Mouse (Mus musculus) layer of hippocampus, postnatal 25 days (tissue): ENCODE results near the gene Olfr763. TPM values are rescaled to one million over a fixed set of nuclear protein-coding genes. Genes with fewer than 3 reads are reported as not detected.
"Not testable (repeated sequence)": the region's sequence is repeated elsewhere in the genome, so short reads cannot be mapped to it uniquely, and the experiment has no call there.

Experiments used
- DNase-seq, 2 experiments: peaks; one replicate each; pipeline ENCODE4 v3.0.0; 2022; ENCODE audit warnings: mixed read lengths in 2 of 2, low spot score in 1 of 2; ENCODE audit errors: extremely low spot score in 1 of 2
- total RNA-seq, 2 experiments: library from RNA; stranded (reverse); gene quantifications; 2 replicates each; pipeline ENCODE4 v1.2.3; 2021

The Olfr763 gene
- total RNA-seq: not detected

DNA sequence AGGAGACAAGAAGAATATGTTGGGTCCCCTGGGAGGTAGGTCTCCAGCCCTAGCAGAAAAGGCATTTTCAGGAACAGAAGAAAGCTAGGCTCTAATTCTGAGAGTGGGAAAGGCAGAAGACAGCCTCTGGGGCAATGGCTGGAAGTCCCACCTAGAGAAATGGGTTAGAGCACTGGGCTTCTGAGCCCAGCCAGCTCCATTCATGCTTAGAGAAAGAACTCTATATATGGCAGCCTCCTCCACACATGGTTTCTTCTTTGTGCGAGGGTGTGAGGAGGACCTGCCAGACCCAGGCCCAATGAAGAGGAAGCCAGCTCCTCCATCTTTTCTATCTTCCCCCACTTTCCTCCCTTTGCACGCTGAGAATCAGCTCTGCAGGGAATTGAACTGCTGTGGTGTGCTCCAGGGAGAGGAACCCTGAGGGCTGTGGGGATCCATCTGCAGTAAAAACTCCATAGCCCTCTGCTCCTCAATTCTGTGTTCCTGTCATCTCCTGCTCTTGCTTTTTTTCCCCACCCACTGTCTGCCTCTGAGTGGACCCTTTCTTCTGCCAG is at the start of gene Olfr763:
Gene Olfr763, plus strand, starts transcription at position 504 of the 554 bp plus-strand sequence.
- no peak for DNase-seq

DNA sequence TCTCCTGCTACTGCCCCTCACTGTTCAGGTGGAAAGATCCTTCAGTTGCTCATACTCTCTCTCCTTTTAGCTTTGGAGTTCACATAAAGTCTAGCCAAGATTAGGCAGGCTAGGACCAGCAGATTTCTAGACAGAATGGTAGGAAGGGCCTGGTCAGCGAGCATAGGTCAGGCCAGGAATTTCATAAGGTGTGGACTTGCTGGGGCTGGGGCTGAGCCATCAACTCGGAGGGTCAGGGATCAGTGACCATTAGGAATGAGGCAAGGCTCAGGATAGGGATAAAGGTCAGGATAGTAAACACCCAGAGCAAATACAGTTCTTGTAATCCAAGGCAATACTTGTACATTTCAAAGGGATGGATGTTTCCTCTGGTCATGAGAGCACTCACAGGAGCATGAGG is 45.6 kb upstream of the Olfr763 start:
- no peak for DNase-seq

DNA sequence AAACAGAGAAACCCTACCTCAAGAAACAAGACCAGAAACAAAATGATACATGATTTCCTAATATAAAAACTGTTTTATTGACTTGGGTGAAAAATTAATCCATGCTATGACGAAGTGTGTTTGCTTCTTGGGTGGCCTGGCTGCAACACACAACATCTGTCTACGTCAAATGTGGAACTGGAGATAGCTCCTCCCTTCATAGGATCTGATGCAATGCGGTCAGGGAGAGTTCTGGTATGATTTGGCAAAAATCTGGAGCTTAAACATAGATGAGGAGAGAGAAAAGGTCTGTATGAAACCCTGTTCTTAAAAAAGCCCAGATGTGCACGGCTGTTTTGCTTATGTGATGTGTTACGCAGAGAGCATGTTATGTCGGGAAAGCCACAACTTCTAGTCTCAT is 44.7 kb upstream of the Olfr763 start:
- no peak for DNase-seq

DNA sequence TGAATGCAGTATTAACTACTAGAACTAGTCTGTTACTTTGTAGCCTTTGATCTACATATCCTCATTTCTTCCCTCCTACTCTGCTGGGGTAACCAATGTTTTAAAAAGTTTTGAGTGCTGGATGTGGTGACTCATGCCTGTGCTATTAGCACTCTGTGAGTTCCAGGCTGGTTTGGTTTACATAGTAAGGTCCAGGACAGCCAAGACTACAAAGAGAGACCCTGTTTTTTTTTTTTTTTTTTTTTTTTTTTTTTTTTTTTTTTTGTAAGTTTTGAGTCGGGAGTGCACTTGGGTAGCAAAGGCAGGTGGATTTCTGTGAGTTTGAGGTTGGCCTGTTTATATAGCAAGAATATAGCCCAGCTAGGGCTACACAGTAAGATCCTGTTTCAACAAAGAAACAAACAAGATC is 42.2 kb upstream of the Olfr763 start:
- no peak for DNase-seq

DNA sequence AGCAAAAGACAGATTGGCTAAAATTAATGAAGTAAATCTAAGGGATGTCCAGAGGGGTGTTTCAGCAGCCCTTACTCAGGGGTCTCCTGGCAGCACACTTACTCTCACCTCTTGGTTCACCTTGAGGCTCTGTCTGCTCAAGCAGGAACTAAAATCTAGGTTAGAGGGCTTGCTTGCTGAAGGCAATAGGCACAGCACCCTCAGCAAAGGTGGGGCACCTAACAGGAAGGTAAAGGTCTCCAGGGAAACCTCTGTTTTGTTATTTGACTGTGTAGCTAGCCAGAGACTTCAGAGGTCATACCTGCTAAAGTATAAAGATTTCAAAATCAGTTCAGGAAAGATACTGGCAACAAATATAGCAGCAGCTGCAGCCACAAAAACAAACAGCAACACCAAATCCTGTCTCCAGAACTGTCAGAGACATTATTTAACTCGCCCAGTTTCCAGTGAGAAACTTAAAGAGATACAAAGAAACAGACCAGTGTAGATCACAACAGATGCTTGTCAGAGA is 39.8 kb upstream of the Olfr763 start:
- DNase-seq: no peak

DNA sequence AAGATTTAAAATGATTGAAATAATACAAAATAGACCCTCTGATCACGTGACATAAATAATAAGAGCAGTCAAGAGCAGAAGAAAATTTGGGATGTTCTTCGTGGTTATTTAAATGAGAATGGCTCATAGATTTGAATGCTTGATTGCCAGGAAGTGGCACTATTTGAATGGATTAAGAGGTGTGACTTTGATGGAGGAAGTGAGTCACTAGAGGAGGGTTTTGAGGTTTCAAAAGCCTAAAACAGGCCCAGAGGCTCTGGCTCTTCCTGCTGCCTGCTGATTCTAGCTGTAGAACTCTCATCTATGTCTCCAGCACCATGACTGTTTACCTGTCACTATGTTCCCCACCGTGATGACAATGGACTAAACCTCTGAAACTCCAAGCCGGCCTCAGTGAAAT is 37.8 kb upstream of the Olfr763 start:
- no peak for DNase-seq

DNA sequence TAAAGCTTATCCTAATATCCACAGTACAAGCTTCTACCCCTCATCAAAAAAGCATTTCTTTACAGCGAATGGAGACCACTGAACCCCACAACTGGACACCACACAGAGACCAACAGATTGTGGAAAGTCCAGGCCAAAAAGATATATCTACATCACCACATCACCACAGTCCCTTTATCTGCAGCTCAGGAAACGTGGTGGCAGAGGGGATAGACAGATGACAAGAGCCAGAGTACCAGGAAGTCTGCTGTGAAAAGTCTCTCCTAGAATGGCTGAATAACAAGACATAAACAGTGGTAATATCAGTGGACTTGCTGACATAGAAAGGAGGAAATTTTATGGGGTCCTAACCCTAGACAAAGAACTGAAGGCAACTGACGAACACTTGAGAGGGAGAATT is 34.2 kb upstream of the Olfr763 start:
- no peak for DNase-seq

DNA sequence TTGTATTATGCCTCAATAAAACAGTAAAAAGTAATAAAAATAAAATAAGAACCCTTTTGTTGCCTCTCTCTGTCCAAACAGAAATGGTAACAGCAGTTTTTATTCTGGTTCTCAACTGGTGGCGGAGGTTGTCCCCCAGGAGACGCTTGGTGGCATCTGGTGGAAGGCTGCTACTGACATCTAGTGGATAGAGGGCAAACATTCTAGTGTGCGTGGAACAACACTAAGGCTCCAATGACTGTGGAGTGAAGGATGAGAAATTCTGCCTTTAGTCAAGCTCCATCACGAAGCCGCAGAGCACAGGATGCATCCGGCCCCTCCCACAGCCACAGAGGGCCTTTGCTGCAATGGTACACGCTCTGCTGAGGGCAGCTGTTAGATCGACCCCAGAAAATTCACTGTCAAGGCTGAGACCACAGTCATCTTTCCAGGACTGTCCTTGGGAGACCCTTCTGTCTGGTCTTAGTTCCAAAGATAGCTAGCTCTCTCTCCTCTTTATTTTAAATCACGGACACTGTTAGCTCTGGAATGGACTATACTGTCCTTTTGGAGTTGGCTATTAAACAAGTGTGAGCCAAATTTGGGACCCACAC is 33.0 kb upstream of the Olfr763 start:
- DNase-seq: peak in 1 of 2 experiments; percentile 27

DNA sequence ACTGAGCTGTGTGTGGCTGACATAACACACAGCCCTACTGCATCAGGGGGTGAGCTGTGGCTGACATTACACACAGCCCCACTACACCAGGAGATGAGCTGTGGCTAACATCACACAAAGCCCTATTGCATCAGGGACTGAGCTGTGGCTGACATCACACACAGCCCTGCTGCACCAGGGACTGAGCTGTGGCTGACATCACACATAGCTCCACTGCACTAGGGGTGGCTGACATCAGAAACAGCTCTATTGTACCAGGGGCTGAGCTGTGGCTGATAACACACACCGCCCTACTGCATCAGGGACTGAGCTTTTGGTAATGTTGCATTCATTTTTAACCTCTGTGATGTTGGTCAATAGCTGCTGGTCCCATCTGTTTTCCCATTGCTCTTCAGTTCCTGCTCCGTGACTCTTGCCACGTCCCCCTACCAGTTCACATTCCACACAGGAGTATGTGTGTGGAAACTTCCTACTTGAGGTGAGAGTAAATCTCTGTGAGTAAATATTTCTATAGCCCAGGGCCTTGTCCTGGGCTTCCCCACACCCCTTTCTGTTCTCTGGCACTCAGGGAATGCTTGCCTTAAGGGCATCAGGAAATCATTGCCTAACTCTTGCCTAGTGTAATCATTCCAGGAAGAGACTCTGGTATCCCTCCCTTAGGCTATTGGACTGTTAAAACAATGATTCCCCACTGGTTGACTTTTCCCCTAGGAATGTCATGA is 29.8 kb upstream of the Olfr763 start:
- no peak for DNase-seq

DNA sequence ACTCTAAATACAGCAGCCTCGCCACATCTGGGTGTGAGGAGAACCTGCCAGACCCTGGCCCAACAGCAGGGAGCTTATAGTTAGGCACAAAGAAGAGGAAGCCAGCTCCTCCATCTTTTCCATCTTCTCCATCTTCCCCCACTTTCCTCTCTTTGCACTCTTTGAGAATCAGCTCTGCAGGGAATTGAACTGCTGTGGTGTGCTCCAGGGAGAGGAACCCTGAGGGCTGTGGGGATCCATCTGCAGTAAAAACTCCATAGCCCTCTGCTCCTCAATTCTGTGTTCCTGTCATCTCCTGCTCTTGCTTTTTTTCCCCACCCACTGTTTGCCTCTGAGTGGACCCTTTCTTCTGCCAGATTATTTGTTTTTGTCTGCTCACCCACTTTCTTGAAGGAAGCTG is 21.5 kb upstream of the Olfr763 start, which contains the start of gene Olfr9:
Gene Olfr9, plus strand, starts transcription at position 301 of the 400 bp plus-strand sequence.
- DNase-seq: not testable (repeated sequence)

DNA sequence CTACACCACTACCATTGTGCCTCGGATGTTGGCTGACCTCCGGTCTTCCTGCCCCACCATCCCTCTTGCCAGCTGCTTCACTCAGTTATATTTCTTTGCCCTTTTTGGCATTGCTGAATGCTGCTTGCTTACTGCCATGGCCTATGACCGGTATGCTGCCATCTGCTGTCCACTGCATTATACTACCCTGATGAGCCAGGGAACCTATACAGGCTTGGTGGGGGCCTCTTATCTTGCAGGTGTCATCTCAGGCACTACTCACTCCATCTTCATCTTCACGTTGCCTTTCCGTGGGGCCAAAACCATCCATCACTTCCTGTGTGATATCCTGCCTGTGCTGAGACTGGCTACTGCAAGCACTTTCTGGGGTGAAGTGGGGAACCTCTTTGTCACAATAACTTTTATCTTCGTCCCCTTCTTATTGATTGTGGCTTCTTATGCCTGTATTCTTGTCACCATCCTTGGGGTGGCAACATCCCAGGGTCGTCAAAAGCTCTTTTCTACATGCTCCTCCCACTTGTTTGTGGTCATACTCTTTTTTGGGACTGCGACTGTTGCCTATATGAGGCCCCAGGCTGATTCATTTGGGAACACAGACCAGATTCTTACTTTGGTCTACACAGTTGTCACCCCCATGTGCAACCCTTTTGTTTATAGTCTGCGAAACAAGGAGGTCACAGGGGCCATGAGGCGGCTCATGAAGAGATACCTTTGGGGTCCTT is 20.3 kb upstream of the Olfr763 start:
- not testable (repeated sequence) for DNase-seq

DNA sequence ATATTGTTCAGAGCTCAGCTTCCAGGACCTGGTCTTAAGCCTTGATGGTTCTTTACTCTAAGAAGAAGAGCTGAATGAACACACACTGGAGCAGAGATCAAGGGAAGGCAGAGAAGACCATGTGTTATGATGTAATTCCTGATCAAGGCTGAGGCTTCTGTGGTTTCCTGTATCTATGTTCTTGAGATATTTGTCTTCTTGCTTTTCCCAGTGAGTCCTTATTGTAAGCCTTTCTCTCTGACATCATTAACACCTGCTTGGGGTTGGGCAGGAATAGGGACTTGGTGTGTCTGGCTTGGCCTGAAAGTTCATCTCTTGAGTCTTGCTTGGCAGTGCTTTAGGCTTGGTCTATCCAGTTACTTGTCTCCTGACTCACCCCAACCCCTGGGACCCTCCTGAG is 19.6 kb upstream of the Olfr763 start:
- DNase-seq: no peak

DNA sequence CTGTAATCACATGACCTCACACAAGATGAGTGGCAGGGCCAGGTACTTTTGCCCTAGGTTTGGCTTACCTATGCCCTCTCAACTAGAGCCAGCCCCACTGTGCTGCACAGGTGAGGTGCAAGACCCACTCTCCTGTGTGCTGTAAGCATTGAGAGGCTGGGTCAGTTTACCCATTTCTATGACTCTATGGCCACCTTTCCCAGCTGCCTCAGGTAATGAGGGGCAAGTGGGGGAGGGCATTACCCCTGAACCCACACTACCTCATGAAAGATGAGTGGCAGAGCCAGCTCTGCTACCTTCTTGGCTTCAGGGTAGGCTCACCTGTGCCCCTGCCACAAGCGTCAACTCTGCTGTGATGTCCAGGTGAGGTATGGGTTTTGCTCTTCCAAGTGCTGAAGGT is 14.8 kb upstream of the Olfr763 start:
- DNase-seq: no peak

DNA sequence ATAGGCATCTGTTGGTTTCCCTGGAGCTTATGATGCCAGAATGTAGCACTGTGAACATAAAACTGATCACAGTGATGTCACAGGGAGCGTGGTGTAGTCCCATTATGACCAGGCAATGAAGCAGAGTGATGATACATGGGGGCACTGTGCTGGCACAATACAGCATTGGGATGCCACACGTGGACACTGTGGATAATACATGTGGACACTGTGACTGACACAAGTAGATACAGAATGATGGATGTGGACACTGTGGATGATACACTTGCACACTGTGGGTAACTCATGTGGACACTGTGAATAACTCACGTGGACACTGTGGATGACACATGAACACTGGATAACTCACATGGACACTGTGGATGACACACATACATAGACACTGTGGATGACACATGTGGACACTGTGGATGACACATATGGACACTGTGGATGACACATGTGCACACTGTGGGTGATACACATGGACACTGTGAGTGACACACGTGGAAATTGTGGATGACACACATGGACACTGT is 14.0 kb upstream of the Olfr763 start:
- DNase-seq: no peak

DNA sequence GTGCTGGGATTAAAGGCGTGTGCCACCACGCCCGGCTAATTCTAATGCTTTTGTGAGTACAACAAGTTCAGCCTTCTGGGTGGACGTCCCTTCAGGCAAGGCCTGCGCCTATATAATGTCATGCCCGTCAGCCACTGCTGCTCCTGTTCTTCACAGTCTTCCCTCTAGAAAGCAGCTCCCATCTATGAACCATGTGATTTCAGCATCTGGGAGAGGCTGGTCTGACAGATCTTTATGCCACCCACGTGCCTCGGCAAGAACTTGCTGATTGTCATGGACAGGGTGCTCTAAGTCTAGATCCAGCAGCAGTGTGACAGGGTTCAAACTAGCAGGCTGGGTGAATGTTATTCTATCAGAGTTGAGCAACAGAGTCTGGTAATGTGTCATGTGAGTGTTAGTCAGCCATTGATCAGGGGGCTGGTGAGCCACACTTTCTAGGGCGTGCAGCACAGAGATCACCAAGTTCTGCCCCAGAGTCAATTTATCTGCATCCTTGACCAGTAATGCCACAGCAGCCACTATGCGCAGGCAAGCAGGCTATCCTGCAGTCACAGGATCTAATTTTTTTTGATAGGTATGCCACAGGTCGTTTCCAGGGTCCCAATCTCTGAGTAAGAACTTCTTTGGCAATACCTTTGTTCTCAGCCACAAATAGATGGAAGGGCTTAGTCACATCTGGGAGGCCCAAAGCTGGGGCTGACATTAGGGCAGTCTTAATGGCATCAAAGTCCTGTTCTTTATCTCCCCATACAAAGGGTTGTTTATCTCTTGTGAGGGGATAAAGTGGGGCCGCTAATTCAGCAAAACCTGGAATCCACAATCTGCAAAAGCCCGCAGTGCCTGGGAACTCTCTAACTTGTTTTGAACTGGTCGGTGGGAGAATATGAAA is 6.3 kb upstream of the Olfr763 start:
- DNase-seq: no peak

DNA sequence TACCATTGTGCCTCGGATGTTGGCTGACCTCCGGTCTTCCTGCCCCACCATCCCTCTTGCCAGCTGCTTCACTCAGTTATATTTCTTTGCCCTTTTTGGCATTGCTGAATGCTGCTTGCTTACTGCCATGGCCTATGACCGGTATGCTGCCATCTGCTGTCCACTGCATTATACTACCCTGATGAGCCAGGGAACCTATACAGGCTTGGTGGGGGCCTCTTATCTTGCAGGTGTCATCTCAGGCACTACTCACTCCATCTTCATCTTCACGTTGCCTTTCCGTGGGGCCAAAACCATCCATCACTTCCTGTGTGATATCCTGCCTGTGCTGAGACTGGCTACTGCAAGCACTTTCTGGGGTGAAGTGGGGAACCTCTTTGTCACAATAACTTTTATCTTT is 920 bp downstream of the Olfr763 start:
- not testable (repeated sequence) for DNase-seq

DNA sequence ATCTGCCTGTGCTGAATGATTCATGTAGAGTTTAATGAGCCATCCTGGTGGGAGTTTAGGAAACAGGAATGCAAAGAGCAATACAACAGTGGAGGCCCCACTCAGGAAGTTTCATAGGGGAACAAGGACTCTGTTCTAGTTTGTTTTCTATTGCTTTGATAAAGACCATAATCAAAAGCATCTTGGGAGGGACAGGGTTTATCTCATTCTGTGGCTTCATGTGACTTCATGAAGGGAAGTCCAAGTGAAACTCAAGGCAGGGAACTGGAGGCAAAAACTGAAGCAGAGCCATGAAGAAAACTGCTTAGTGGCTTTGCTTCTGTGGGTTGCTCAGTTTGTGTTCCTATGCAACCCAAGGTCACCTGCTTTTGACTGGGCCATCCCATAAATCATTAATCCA is 3.9 kb downstream of the Olfr763 start:
- DNase-seq: no peak

DNA sequence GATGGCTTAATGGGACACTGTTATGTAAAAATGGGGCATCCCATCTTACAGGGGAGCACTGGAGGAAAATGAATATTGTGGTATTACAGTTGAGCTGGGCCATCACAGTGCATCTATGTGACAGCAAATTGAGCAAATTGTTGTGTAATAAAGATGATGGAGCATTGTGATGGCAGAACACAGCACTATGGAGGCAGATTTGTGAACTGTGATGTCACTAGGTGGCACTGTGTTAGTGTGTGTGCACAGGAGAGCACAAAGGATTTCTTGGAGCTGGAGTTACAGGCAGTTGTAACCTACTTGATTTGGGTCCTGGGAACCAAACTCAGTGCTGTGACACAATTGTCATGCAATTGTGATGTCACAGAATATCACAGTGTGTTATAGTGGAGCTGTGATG is 12.7 kb downstream of the Olfr763 start:
- DNase-seq: no peak

DNA sequence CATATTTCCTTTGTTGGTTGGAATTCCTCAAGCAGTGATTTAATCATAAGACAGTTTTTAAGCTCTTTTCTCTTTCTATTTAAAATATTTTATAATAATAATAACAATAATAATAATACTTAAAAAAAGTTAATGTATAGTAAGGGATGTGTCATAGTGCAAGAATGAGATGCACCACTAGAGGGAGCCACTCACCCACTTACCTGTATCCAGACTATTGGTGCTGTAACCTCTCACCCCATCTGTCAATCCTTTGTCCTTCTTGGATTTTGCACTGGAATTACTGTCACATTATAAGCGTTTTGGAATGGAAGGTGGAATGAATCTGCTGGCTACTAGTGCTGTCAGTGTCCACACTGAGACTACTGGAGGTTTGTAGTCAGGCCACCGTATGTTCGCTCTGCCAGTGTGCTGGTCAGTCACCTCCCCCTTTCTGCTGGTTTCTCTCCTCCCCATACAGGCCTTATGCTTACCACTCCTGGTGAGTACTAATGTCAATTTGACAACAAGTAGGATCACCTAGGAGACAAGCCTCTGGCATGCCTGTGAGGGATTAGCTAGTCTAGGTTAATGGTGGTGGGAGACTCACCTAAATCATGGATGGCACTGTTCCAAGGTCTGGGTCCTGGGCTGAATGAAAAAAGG is 15.5 kb downstream of the Olfr763 start:
- peak; percentile 22 to 66 for DNase-seq
